Mouse (Mus musculus) lung, postnatal 10 days (tissue): ENCODE measurements around the gene Map4k4.

Source experiments
- DNase-seq: peaks from one replicate; pipeline ENCODE4 v3.0.0; 2021

Map4k4 gene

DNA sequence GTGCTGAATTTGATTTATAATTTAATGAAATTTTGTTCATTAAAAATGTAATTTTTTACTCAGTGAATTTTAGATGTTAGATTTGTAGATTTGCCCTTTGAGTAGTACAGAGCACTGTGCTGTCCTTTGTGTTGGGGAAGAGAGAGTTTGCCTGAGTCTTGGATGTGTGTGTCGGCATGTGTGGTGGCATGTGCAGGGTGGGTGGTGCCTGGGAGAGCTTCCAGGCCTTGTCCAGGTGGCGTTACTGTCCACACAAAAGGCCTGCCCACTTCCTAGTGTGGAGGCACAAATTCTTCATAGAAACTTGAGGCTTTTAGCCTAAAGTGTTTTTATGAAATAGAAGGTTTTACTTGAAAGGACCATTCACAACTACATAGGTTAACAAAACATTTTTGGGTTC lies 36.2 kb downstream of the Map4k4 start:
- no peak for DNase-seq

GRCm38 (mm10) chr1:39937609-39938008 lies 36.9 kb downstream of the Map4k4 start:
- no peak for DNase-seq

DNA sequence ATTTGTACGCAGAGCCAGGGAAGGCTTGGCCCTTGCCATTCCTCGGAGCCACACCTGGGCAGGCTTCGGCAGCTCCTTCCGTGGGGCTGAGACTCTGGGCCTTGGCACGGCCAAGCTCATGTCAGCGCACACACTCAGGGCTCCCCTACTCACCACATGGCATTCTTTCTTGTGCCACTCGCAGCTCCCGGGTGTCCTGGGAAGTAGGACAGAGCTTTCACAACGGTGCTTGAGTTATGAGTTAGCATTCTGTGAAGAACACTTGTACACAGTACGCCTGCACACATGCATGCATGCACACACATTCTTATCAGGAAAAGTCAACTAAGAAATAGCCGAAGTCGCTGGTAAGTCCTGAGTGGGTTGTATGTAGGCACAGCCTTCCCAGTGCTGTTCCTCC lies 38.7 kb downstream of the Map4k4 start:
- DNase-seq: peak; percentile 40

- no peak for DNase-seq
Observed at GRCm38 (mm10) chr1:39940342-39940741, 39.6 kb downstream of the Map4k4 start.

GRCm38 (mm10) chr1:39941237-39942179 lies 40.8 kb downstream of the Map4k4 start:
- no peak for DNase-seq

DNA sequence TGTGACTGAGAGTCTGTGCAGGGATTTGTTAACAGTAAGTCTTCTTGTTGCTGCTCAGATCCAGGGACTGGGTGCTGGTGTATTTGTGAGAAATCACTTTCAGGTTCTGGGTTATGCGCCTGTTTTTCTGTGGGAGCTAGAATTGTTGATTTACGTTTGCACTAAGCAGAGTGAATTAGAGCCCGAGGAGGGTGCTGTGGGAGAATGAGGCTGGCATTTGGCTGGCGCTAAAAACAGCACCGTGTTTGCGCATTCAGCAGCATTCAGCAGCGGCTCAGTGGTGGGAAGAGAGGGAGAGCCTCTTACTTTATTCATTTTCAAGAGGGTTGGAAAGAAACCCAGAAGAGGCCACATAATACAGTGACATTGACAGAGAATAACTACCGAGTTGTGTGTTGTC lies 42.2 kb downstream of the Map4k4 start:
- no peak for DNase-seq

- no peak for DNase-seq
Observed at GRCm38 (mm10) chr1:39944306-39944971, 43.7 kb downstream of the Map4k4 start.

DNA sequence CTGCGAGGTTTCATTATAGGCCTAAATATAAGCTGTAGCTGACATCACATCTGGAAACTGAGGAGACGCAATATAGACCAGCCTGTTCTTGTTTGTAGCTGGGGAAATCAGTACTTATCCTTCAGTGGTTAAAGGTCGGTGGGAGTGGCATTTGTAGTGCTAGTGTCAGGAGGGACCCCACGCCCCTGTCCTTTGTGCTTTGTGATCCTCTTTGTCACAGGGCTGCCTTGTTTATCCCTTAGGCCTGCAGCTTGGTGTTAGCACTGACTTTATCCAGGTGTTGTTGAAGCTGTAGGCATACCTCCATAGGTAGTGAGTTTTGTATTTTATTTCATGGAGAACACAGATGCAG lies 44.2 kb downstream of the Map4k4 start:
- no peak for DNase-seq

DNA sequence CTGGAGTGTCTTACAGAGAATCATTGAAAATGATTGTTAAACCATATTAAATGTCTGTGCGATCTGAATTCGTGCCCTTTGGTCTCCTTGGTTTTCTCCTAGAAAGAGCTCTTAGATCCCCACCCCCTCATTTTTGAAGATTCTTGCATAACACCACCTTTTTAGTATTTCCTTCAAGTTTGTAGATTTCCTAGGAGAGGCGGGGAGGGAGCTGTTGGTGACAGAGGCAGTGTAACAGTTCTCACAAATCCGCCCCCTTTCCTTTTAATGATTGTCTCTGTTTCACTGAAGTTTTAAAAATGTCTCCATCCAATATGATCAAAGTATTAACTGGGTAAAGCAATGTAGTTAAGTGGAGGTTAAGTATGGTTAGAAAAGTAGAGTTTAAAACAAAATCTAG lies 45.7 kb downstream of the Map4k4 start:
- DNase-seq: no peak

DNA sequence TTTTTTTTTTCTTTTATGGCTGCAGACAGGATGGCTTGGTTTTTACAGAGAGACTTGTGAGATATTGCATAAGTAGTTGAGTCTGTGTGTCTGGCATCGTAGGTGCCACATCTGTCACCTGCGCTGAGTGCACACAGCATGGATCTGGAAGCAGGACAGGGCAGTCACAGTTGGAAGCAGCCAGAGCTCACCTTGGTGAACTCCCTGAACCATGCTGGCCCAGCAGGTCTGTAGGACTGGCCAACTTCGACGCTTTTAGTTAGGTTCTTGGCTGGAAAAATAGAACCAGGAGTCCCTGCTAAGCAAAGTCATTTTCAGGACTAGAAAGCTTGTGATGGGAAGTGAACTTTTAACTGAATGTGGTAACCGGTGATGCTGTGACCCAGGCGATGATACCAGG lies 46.5 kb downstream of the Map4k4 start:
- DNase-seq: no peak

DNA sequence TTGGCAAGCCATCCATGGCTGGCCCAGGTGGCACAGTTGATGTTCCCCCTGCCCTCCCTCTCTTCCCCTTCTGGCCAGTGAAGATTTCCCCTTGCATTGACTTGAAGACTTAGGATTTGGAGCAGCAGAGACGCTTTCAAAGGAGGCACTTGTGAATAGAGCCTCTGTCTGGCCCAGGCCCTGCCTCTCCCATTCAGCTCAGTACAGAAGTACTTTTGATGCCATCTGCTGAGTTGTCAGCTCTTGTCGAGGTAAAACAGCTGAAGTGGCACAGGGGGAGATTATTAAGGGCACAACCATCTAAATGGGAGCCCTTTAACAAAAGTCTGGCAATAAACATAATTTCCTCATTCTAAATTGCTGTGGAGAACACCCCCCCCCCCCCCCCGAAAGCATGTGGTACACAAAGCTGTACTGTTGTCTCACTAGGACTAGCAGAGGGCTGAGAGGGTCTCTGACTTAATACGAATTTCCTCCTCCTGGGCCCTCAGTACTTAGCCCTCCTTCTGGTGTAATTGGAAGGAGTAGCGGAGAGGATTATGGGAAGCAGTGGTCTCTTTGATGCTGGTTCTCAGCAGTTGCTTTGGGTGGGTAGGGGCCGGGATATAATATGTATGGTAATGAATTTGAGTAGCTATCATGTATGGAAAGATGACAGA lies 47.1 kb downstream of the Map4k4 start:
- DNase-seq: no peak

DNA sequence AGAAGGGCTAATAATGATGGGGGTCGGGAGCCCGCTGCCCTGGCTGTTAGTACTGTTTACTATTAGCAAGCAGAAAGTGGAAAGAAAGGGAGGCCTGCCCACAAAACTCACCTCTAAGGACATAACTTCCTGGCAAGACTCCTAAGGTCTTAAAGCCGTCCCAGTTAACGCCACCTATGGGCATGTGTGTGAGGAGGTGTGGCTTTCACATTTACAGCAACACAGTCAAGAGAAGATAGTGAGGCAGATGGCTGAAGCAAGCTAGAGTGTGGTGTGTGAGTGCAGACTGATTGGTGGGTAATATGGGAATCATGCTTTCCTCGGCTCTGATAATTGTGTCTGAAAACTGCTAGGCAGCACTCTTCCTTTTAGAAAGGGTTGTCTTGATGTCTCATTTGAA lies 48.5 kb downstream of the Map4k4 start:
- DNase-seq: no peak

GRCm38 (mm10) chr1:39949790-39950462 lies 49.2 kb downstream of the Map4k4 start:
- peak; percentile 53 for DNase-seq

DNA sequence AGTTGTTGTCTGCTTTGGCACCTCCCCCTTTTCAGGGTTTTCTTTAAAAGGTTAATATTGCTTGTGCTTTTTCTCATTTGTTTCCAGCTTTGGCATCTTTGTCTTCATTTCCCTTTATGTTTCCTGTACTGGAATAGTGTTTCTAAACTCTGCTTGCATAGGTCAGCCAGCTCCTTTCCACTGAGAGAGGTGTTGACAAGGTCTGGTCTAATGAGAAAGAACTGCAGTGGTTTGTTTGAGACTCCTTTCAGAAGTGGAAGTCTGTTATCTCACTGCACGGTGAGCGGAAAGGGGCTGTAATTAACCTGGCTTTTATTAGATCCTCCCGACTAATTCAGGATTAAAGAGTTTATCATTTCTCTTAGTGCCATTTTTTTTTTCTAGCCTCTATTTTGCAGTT lies 49.9 kb downstream of the Map4k4 start:
- DNase-seq: no peak

DNA sequence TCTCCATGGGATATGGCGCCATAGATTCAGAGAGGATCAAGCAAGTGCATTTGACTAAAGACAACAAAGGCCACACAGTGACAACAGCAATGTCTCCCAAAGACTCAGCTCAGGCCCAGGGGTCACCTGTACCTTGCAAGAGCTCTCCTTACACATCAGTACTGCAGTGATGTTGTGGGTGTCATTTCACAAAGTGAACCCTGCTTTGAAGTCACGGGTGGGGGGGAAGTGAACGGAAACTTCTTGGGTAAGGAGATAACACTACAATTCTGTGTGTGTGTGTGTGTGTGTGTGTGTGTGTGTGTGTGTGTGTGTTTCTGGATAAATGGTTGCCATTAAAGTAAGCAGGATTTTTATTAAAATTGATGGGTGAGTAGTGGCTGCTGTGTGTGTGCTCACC lies 53.9 kb downstream of the Map4k4 start:
- no peak for DNase-seq

DNA sequence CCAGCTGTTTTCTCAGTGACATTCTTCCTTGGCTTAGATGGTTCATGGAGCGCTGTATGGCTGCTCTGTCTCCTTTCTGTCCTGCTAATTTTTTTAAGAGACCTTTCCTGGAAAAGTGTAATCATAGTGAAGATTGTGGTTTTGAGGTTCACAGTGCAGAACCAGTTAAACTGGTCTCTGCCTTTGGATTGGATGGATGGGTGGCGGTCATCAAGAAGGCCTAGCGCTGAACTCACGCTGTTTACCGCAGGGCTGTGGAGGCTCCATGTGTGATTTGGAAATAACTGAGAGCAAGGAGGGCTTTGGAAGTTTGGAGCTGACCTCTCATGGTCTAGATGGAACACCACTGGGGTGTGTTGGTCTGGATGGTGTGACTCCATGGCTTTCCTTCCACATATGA lies 56.0 kb downstream of the Map4k4 start:
- DNase-seq: no peak

DNA sequence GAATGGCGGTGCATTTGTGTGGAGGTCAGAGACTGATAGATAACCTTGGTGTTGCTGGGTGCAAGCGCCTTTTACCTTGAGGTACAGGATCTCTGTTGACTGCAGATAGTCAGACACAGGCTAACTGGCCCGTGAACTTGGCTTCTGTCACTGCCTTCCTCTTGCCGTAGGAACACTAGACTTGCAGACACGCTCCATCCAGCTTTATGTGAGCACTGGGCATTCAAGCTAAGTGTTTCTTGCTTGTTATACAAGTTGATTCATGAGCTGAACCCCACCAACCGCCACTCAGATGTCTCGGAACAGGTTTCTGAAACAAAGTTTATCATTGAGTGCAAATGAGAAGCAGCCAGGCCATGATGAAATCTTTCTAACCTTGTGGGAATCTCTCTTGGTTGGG lies 57.3 kb downstream of the Map4k4 start:
- no peak for DNase-seq

- DNase-seq: no peak
Observed at GRCm38 (mm10) chr1:39960623-39961022, 59.9 kb downstream of the Map4k4 start.

DNA sequence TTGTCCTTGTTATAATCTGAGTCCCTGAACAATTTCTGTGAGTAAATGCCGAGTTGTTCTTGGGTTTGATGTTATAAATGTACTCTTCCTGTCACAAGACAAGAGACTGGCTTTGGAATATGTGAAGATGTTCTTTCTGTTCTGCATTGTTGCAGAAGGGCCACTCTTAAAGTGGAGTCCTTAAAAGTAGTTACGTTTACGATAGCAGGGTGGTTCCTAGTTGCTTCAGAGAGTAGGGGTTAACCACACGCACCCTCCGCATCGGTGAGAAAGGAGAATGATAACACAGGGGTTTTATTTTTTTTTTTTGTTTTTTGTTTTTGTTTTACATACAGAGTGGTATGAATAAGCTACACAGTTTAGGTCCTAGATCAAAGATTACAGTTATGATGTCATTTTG lies 60.4 kb downstream of the Map4k4 start:
- DNase-seq: no peak

DNA sequence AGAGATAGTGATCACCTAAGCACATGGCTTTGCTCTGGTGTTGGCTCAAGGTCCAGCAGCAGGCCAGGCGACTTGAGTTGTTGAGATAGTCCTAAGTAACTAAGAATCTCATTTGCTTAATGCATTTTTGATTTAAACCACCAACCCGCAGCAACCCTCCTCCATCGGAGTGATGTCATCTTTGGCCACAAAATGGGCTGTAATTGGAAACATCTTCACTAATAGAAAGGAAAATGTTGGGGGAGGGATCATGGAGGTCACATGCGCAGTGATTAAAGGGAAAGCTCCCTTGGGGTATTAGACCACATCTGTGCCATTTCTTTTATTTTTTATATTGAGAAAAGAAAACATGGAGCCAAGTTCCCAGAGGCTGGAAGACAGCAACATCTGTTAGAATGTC lies 61.6 kb downstream of the Map4k4 start:
- DNase-seq: no peak

DNA sequence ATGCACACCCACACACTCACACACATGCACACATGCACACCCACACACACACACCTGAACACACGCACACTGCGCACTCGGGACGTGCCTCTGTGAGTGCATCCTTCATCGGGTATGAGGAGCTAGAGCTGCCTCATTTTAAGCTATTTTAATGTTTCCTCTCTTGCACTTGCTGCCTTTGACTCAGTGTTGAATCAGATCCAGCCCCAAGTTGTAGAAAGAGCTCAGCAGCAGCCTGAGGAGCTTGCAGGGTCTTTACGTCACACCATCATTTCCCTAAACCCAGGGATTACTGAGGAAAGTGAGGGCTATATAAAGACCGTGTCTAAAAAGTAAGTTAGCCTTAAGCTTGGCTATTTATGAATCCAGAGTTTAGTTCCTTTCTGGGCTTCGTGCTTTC lies 62.1 kb downstream of the Map4k4 start:
- no peak for DNase-seq

DNA sequence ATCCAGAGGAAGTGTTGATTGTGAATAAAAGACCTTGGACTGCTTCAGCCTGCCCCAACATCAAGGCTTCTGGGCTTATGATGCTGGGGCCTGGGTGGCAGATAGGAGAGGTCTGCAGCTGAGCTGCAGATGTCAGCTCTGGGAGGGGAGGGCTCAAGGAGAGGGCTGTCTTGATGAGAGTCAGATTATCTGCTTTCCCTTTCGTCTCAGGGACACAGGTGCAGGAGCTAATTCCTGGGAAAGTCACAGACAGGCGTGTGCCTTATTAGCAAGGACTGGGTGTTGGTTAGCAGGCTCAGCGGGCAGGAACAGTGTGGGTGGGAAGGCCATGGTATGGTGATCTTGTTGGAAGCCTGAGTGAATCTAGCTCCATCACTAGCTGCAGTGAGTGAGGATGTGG lies 63.1 kb downstream of the Map4k4 start:
- no peak for DNase-seq

- DNase-seq: no peak
Observed at GRCm38 (mm10) chr1:39964427-39964826, 63.7 kb downstream of the Map4k4 start.
